Mouse (Mus musculus) testis, adult 2 months (tissue): ENCODE results near the gene Diaph3. TPM values are rescaled to one million over a fixed set of nuclear protein-coding genes. Genes with fewer than 3 reads are reported as not detected.

ENCODE experiments used
- H3K27ac ChIP-seq: fragments of 200-500 bp; 2 replicates; pipeline ENCODE4 v1.5.1; 2012; ENCODE audit warnings: low read depth, low read length; ENCODE audit not compliant: control insufficient read depth, insufficient read depth
- H3K27me3 ChIP-seq: fragments of 200-500 bp; 2 replicates; pipeline ENCODE4 v1.6.1; 2012; ENCODE audit warnings: mild to moderate bottlenecking, low read length, moderate library complexity; ENCODE audit not compliant: control insufficient read depth, insufficient read depth
- H3K36me3 ChIP-seq: fragments of 200-500 bp; 2 replicates; pipeline ENCODE4 v1.6.1; 2012; ENCODE audit warnings: mild to moderate bottlenecking, low read length; ENCODE audit not compliant: control insufficient read depth, insufficient read depth
- H3K4me1 ChIP-seq: fragments of 200-500 bp; 2 replicates; pipeline ENCODE4 v1.6.1; 2012; ENCODE audit warnings: low read length; ENCODE audit not compliant: control insufficient read depth, insufficient read depth
- H3K4me3 ChIP-seq: fragments of 200-500 bp; 2 replicates; pipeline ENCODE4 v1.5.1; 2012; ENCODE audit warnings: low read depth, mild to moderate bottlenecking, low read length, moderate library complexity, mixed read lengths; ENCODE audit not compliant: control insufficient read depth
- CTCF ChIP-seq: fragments of 200-500 bp; IDR thresholded peaks from 2 replicates; pipeline ENCODE4 v1.5.1; 2012; ENCODE audit warnings: low read depth, mild to moderate bottlenecking, inconsistent platforms, low read length, moderate library complexity; ENCODE audit not compliant: control insufficient read depth, insufficient read depth, insufficient replicate concordance
- POLR2A ChIP-seq: fragments of 200-500 bp; IDR thresholded peaks from 2 replicates; pipeline ENCODE4 v1.6.1; 2012; ENCODE audit warnings: low read depth, mild to moderate bottlenecking, inconsistent platforms, low read length, moderate library complexity; ENCODE audit not compliant: control insufficient read depth
- polyA plus RNA-seq: library from polyadenylated mRNA; depleted of rRNA; stranded (reverse); fragments of >200 nt; gene quantifications from 2 replicates; pipeline ENCODE4 v1.2.3, GENCODE M21; 2012

Diaph3 gene
- polyA plus RNA-seq, 1 experiment, result 13.0 TPM

GRCm38 (mm10) chr14:86619637-86620036 is 521.4 kb downstream of the Diaph3 start:
- H3K27ac ChIP-seq, result no peak overlapping the region
- TF ChIP-seq POLR2A (no peak), CTCF (no peak)

More at GRCm38 (mm10) chr14:86619637-86620036, 521.4 kb downstream of the Diaph3 start:
- no peaks in the 10 kb centered on the region for H3K36me3 ChIP-seq
- H3K4me3 ChIP-seq, result no peak overlapping the region
- no peaks in the 10 kb centered on the region for H3K4me1 ChIP-seq
- H3K27me3 ChIP-seq, result no peaks in the 10 kb centered on the region
